Mouse (Mus musculus) stomach, postnatal 0 days (tissue): ENCODE measurements around the gene Dtx4. TPM values are rescaled to one million over a fixed set of nuclear protein-coding genes. Genes with fewer than 3 reads are reported as not detected.

ENCODE experiments used
- ATAC-seq: fragments of 200-750 bp; cut with Nextera tagmentation; 2 replicates; pipeline ENCODE4 v1.8.0; 2017; ENCODE audit not compliant: low FRiP score, low TSS enrichment
- DNase-seq: peaks from one replicate; pipeline ENCODE4 v3.0.0-alpha.2; 2016; ENCODE audit warnings: low spot score
- H3K27ac ChIP-seq: fragments of 300-500 bp; sonication (generic); replicated peaks from 2 replicates; pipeline ENCODE4 v1.5.1; 2014; ENCODE audit warnings: mild to moderate bottlenecking, control low read depth
- H3K27me3 ChIP-seq: fragments of 300-500 bp; sonication (generic); 2 replicates; pipeline ENCODE4 v1.6.1; 2014; ENCODE audit warnings: low read length; ENCODE audit not compliant: control insufficient read depth, insufficient read depth
- H3K36me3 ChIP-seq: fragments of 300-500 bp; sonication (generic); 2 replicates; pipeline ENCODE4 v1.6.1; 2014; ENCODE audit warnings: low read length, mixed read lengths; ENCODE audit not compliant: control insufficient read depth, insufficient read depth
- H3K4me1 ChIP-seq: fragments of 300-500 bp; sonication (generic); replicated peaks from 2 replicates; pipeline ENCODE4 v1.6.1; 2014; ENCODE audit warnings: antibody characterized with exemption; ENCODE audit not compliant: control insufficient read depth, insufficient read depth
- H3K4me2 ChIP-seq: fragments of 300-500 bp; sonication (generic); replicated peaks from 2 replicates; pipeline ENCODE4 v1.6.1; 2014; ENCODE audit warnings: low read depth, mild to moderate bottlenecking, control low read depth, moderate library complexity
- H3K4me3 ChIP-seq: fragments of 300-500 bp; sonication (generic); 2 replicates; pipeline ENCODE4 v1.5.1; 2014; ENCODE audit warnings: low read depth, low read length, control low read depth
- H3K9ac ChIP-seq: fragments of 300-500 bp; sonication (generic); 2 replicates; pipeline ENCODE4 v1.6.1; 2014; ENCODE audit warnings: mild to moderate bottlenecking, low read length, control low read depth, mixed read lengths
- H3K9me3 ChIP-seq: fragments of 300-500 bp; sonication (generic); 2 replicates; pipeline ENCODE4 v1.6.1; 2016; ENCODE audit warnings: low read length; ENCODE audit not compliant: control insufficient read depth
- CTCF ChIP-seq: IDR thresholded peaks from 2 replicates; pipeline ENCODE4 v1.5.1; 2016; ENCODE audit warnings: antibody characterized with exemption, low read depth, mild to moderate bottlenecking, moderate library complexity
- EP300 ChIP-seq: optimal IDR thresholded peaks from 2 replicates; pipeline ENCODE3; 2016; ENCODE audit warnings: antibody characterized with exemption
- WGBS: fragments of 180-500 bp; shearing (Covaris S2); extraction: QIAGEN DNeasy Blood & Tissue Kit; methylation state at CpG from one replicate; pipeline ENCODE4 v1.1.7; 2014; 5-methylcytosine and 5-hydroxymethylcytosine counted together
- polyA plus RNA-seq: library from polyadenylated mRNA; unstranded; fragments of >200 nt; fragmentation: Nextera tagmentation; extraction: Ambion mirVana; gene quantifications from 2 replicates; pipeline ENCODE4 v1.2.1, GENCODE M21; 2015

Dtx4 gene
- polyA plus RNA-seq, 1 experiment from 2014 or later, result 6.2 TPM

- Histone ChIP-seq H3K27me3 (no peaks in the 10 kb centered on the region), H3K4me3 (no peak overlapping the region), H3K36me3 (no peaks in the 10 kb centered on the region), H3K4me2 (no peak overlapping the region), H3K4me1 (no peaks in the 10 kb centered on the region), H3K9me3 (no peaks in the 10 kb centered on the region), H3K9ac (no peak overlapping the region), H3K27ac (no peak overlapping the region)
- ATAC-seq, result no peak
- DNase-seq, result no peak
- 45% methylated on average over 3 of the region's 3 CpGs for WGBS
- TF ChIP-seq EP300 (no peak), CTCF (no peak)
These were observed 39.5 kb upstream of the Dtx4 start for GRCm38 (mm10) chr19:12540727-12541126.

GRCm38 (mm10) chr19:12539975-12540374 lies 38.7 kb upstream of the Dtx4 start:
- Histone ChIP-seq H3K9me3 (no peaks in the 10 kb centered on the region), H3K27me3 (no peaks in the 10 kb centered on the region), H3K27ac (no peak overlapping the region), H3K4me3 (no peak overlapping the region), H3K9ac (no peak overlapping the region), H3K4me1 (no peaks in the 10 kb centered on the region), H3K4me2 (no peak overlapping the region), H3K36me3 (no peaks in the 10 kb centered on the region)
- no peak for DNase-seq
- no peak for TF ChIP-seq CTCF
- TF ChIP-seq EP300, result no peak
- ATAC-seq, result no peak
- 85% methylated on average over 1 of the region's 1 CpGs for WGBS

- Histone ChIP-seq H3K4me3 (no peak overlapping the region), H3K9me3 (no peaks in the 10 kb centered on the region), H3K27me3 (no peaks in the 10 kb centered on the region), H3K4me1 (no peaks in the 10 kb centered on the region), H3K36me3 (no peaks in the 10 kb centered on the region), H3K27ac (no peak overlapping the region), H3K9ac (no peak overlapping the region), H3K4me2 (no peak overlapping the region)
- TF ChIP-seq EP300 (no peak), CTCF (no peak)
- no peak for DNase-seq
- ATAC-seq, result no peak
These were observed 35.9 kb upstream of the Dtx4 start for GRCm38 (mm10) chr19:12537168-12537567.

- no peaks in the 10 kb centered on the region for H3K9me3 ChIP-seq
- no peaks in the 10 kb centered on the region for H3K27me3 ChIP-seq
- ATAC-seq (no peak), DNase-seq (no peak)
- no peak overlapping the region for H3K27ac ChIP-seq
- WGBS, result 42% methylated on average over 4 of the region's 4 CpGs
- H3K9ac ChIP-seq, result no peak overlapping the region
- H3K36me3 ChIP-seq, result no peaks in the 10 kb centered on the region
- H3K4me3 ChIP-seq, result no peak overlapping the region
- H3K4me2 ChIP-seq, result no peak overlapping the region
- no peak for TF ChIP-seq EP300
- TF ChIP-seq CTCF, result no peak
- no peaks in the 10 kb centered on the region for H3K4me1 ChIP-seq
These were observed 22.1 kb upstream of the Dtx4 start for GRCm38 (mm10) chr19:12523377-12523776.

GRCm38 (mm10) chr19:12518541-12518890 lies 17.3 kb upstream of the Dtx4 start:
- TF ChIP-seq EP300 (no peak), CTCF (no peak)
- no peaks in the 10 kb centered on the region for H3K27me3 ChIP-seq
- H3K4me1 ChIP-seq, result no peaks in the 10 kb centered on the region
- ATAC-seq, result no peak
- no peaks in the 10 kb centered on the region for H3K9me3 ChIP-seq
- no peak for DNase-seq
- no peak overlapping the region; the same call in 1 of the 2 replicates for H3K9ac ChIP-seq
- no peak overlapping the region for H3K27ac ChIP-seq
- H3K36me3 ChIP-seq, result no peaks in the 10 kb centered on the region
- peak overlapping the region; percentile 86 for H3K4me2 ChIP-seq
- peak overlapping the region; percentile 47; the same call in 1 of the 2 replicates for H3K4me3 ChIP-seq

- Histone ChIP-seq H3K9ac (peak overlapping the region; percentile 66), H3K36me3 (no peaks in the 10 kb centered on the region), H3K9me3 (no peaks in the 10 kb centered on the region), H3K4me1 (no peaks in the 10 kb centered on the region), H3K27ac (no peak overlapping the region), H3K4me3 (peak overlapping the region; percentile 47), H3K27me3 (no peaks in the 10 kb centered on the region), H3K4me2 (peak overlapping the region; percentile 86)
- ATAC-seq, result peak; percentile 82
- TF ChIP-seq EP300 (no peak), CTCF (peak; percentile 87)
- DNase-seq, result peak; percentile 55
- 1% methylated on average over 15 of the region's 16 CpGs for WGBS
These were observed 16.7 kb upstream of the Dtx4 start for GRCm38 (mm10) chr19:12517671-12518540.
